Mouse (Mus musculus) embryonic fibroblast, embryonic 13.5 days (primary cell): Measurements from ENCODE around the gene Cbx6.

Source experiments
- CTCF ChIP-seq: IDR thresholded peaks from 2 replicates; pipeline ENCODE4 v1.5.1; 2011; ENCODE audit warnings: mild to moderate bottlenecking, control low read depth, low read length, moderate library complexity, borderline replicate concordance; ENCODE audit not compliant: insufficient read depth
- POLR2A ChIP-seq: IDR thresholded peaks from 2 replicates; pipeline ENCODE4 v1.6.1; 2011; ENCODE audit warnings: low read depth, mild to moderate bottlenecking, control low read depth, low read length, moderate library complexity

DNA sequence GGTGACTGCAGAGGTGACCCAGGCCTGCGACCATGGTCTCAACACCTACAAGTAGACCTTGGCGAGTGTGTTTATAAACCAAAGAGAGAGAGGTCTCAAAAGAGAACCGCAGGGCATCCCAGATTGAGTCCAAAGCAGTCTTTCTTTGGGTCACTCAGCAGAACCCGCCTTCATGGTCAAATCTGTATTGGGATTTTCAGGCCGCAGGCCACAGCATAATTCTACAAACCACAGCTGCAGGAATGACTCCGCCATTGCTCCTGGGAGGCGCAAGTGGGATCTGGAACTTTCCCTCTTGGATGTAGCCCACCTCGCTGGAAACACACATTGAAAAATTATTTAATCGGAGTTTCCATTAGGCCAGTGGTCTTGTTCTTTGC, 383 bp upstream of the Cbx6 start:
- no peak for TF ChIP-seq CTCF
- TF ChIP-seq POLR2A = no peak
